Mouse (Mus musculus) layer of hippocampus, adult 8-10 months (tissue): ENCODE results near the gene Phrf1. TPM values are rescaled to one million over a fixed set of nuclear protein-coding genes. Genes with fewer than 3 reads are reported as not detected.

Experiments
- DNase-seq, 2 experiments: peaks; one replicate each; pipeline ENCODE4 v3.0.0; 2022; ENCODE audit warnings: low spot score in 2 of 2
- total RNA-seq, 4 experiments: library from RNA; stranded (reverse); gene quantifications; 2 replicates each; pipeline ENCODE4 v1.2.4; 2022

Phrf1 gene
- total RNA-seq = 10 to 100 TPM; 68.4 to 95.2 (median 79.3) TPM

DNA sequence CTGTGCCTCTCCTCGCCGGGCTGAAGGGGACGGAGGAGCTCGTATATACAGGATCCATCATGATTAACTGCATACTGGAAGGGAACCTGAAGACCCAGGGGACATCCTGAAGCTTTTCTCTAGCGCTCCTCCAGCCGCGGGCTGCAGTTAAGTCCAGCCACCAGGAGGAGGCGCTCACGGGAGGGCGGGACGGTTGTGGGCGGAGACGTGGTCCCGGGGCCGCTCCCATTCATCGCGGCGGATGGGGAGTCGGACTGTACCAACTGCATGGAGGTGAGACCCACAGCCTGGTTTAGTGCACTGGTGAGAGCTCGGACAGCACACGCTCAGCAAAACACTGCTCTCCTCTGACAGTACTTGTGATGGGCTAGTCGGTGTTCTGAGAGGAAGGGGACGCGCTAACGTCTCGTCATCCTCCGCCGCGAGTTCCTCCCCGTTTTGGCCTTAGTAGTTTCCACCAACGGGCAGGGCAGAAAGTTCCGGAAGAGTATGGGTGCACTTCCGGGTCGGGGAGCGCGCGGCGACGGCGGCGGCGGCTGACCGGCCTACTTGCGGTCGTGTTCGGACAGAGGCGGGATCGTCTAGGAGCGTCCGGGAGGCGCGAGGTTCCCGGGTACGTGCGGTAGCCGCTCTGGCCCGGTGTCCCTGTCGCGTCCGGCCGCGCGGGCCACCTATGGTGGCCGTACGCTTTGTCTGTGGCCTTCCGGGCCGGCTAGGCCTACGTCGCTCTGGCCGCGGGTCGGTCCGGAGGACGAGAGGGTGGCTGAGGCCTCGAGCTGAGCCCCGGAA, at the start of gene Phrf1:
TSS of gene Phrf1 (plus strand) at position 506 of the 789 bp plus-strand sequence.
- DNase-seq = peak; percentile 83 to 92

- DNase-seq = no peak
Observed at GRCm38 (mm10) chr7:141188194-141188593, 40.4 kb upstream of the Phrf1 start.

- no peak for DNase-seq
Observed at GRCm38 (mm10) chr7:141188733-141189132, 39.9 kb upstream of the Phrf1 start.

DNA sequence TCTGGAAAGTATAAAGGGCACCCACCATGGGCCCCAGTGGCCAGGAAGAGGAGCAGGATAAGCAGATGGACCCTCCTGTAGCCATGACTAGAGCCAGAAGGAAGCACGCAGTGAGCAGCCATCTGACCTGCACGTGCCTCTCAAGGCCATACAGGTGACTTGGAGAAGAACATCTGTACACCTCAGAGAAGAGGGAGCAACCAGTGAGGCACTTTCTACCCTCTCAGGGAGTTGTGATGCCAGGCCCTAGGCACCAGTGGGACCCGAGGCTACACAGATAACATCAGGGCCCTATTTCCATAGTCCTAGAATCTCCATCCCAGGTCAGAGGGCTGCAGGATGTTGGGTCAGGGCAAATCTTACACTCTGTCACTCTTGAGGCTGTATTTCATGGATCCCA, 38.4 kb upstream of the Phrf1 start:
- no peak for DNase-seq

GRCm38 (mm10) chr7:141191036-141191435, 37.5 kb upstream of the Phrf1 start:
- no peak for DNase-seq

DNA sequence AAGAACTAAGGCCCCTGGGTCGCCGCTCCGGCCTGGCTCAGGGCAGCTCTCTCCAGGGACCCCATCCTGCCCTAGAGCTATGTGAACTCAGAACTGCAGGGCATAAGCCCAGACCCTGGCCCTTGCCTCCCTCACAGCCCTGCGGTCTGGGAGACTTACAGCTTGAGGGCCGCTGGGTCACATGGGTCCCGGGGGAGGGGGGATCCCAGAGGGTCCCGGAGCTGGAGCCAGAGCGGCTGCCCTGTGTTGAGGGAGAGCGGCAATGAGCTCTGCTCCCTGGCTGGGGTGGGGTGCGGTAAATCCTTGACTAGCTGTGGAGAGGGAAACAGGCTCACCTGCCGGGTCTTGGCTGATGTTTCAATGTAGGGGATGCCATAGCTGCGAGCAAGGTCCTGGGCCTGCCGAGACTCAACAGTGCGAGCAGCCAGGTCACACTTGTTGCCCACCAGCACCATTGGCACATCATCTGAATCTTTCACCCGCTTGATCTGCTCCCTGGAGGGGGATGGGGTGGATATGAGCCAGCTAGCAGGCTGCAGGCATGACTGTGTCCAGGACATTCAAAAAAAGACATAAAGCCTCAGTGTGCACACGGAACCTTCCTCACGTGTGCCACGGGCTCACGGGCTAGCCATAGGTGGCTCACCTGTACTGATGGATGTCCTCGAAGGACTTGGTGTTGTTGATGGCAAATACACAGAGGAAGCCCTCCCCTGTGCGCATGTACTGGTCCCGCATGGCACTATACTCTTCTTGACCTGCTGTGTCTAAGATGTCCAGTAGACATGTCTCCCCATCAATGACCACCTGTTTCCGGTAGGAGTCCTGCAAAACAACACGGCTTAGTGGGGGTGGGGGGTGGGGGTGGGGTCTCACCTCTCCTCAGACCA, 36.5 kb upstream of the Phrf1 start:
- DNase-seq = no peak

DNA sequence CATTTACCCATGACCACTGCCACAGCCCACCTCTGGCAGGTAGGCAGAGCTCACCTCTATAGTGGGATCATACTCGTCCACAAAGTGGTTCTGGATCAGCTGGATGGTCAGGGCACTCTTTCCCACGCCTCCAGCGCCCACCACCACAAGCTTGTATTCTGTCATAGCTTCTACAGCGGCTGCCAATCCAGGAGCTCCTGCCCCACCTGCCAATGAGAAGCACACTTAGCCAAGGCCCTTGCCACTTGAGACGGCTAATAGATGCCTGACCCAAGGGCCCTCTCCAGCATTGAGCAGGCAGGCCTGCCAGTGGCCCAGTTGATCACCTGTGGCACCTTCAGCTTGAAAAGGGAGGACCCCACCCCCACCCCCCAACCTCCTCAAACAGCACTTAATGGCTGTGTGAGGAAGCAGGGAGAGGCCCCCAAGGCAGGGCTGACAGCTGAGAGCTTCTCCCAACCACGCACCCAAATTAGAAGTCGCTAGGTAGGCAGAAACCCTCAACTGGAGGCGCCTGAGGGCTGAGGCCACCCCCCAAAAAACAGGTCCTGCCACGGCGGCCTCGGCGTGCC, 35.7 kb upstream of the Phrf1 start:
- DNase-seq = no peak

DNA sequence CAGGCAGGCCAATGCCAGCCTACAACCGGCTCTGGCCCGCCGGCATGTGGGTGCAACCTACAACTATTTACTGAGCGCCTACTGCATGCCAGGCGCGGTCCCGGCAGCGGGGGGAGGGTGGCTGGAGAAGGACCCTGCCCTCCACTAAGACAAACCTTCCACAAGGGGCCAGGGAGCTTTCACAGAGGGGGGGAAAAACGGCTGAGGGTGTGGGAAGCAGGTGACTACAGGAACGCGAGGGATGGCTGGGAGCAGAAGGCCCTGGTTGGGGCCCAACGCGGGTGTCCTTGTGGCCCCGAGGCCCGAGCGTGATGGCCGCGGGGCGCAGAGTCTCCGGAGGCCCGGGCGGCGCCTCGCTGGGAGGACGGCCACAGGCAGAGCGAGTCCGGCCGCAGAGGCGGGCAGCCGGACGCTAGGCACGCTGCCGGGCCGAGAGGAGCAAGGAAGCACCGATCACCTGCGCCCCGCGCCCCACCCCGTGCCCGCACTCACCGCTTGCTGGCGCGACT, 35.2 kb upstream of the Phrf1 start:
- DNase-seq = no peak

DNA sequence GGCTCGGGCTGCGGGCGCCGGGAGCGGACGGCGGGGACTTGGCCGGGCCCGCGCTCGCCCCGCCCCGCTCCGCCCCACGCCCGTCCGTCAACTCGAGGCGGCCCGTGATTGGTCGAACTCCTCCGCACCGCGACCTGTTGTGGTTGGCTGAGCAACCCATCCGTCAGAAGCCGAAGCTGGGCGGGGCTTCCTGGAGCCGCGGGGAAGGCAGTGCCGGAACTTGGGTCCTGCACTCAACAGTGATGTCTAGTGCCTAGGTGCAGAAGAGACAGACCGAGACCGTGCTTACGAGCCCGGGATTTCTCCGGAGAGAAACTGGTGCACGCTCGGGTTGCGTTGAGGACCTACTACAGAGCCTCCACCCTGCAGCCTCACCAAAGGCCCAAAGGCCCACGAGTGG, 34.6 kb upstream of the Phrf1 start, which contains the start of the genes Hras and Lrrc56:
TSS of gene Hras (minus strand) at position 58 of the 400 bp plus-strand sequence.
TSS of gene Lrrc56 (plus strand) at position 210 of the 400 bp plus-strand sequence.
- DNase-seq = peak; percentile 94 to 96

DNA sequence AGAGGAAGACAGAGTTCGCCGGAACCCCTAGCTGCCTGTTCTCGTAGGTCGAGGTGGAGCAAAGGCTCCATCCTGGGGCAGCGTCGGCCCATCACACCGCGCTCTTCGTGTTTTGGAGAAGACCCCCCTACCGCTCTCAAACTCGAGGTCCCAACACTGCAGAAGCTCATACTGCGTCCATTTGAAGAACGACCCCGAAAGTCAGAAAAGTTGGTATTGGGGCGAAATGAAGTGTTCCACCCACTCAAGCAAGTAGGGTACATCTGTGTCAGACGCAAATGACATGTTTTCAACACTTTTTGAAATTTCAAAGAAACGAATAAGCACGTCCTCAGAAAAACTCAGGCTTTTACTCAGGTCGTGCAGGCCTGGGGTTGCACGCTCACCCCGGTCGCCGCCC, 34.2 kb upstream of the Phrf1 start:
- no peak for DNase-seq

GRCm38 (mm10) chr7:141194830-141195229, 33.8 kb upstream of the Phrf1 start:
- DNase-seq = peak; percentile 80 to 83

GRCm38 (mm10) chr7:141195754-141196153, 32.8 kb upstream of the Phrf1 start:
- no peak for DNase-seq

GRCm38 (mm10) chr7:141196619-141197282, 31.8 kb upstream of the Phrf1 start:
- DNase-seq = no peak

- DNase-seq = no peak
Observed at GRCm38 (mm10) chr7:141198121-141198520, 30.5 kb upstream of the Phrf1 start.

DNA sequence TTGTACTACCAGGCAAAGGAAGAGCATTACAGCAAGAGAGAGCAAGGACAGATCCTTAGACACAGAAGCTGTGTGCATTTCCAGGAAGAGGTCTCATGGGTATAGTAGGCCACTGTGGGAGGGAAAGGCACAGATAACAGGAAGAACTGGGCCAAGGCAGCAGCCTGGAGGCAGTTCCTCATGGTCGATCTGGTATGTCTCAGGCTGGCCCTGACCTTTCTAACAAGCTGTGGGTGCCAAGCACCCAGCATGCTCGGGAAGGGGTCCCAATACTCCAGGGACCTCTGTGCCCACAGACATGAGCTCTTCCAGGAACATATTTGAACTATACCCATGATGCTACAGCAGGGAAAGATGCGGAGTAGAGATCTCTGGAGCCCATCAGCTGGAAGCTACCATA, 24.0 kb upstream of the Phrf1 start:
- DNase-seq = no peak

GRCm38 (mm10) chr7:141205504-141205903, 23.1 kb upstream of the Phrf1 start:
- DNase-seq = no peak

GRCm38 (mm10) chr7:141206182-141206937, 22.2 kb upstream of the Phrf1 start:
- no peak for DNase-seq

GRCm38 (mm10) chr7:141209526-141209925, 19.1 kb upstream of the Phrf1 start:
- no peak for DNase-seq

GRCm38 (mm10) chr7:141210137-141210536, 18.4 kb upstream of the Phrf1 start:
- DNase-seq = no peak

- no peak for DNase-seq
Observed at GRCm38 (mm10) chr7:141210606-141211131, 17.9 kb upstream of the Phrf1 start.
